Mouse (Mus musculus) forebrain, embryonic 11.5 days (tissue): ENCODE data around the gene Nt5c1a. TPM values are rescaled to one million over a fixed set of nuclear protein-coding genes. Genes with fewer than 3 reads are reported as not detected.

Source experiments
- ATAC-seq: fragments of 200-750 bp; cut with Nextera tagmentation; replicated peaks from 2 replicates; pipeline ENCODE4 v1.8.0; 2017; ENCODE audit warnings: moderate TSS enrichment; ENCODE audit not compliant: low FRiP score
- DNase-seq: peaks from one replicate; pipeline ENCODE4 v3.0.0-alpha.2; 2017; ENCODE audit warnings: low spot score
- H3K27ac ChIP-seq: fragments of 300-500 bp; sonication (generic); 2 replicates; pipeline ENCODE4 v1.5.1; 2014; ENCODE audit warnings: low read depth, low read length
- H3K27me3 ChIP-seq: fragments of 300-500 bp; sonication (generic); 2 replicates; pipeline ENCODE4 v1.6.1; 2014; ENCODE audit warnings: mild to moderate bottlenecking, low read length, mixed read lengths; ENCODE audit not compliant: control insufficient read depth, insufficient read depth
- H3K36me3 ChIP-seq: fragments of 300-500 bp; sonication (generic); 2 replicates; pipeline ENCODE4 v1.6.1; 2014; ENCODE audit warnings: mild to moderate bottlenecking, low read length, moderate library complexity, mixed read lengths; ENCODE audit not compliant: control insufficient read depth, insufficient read depth
- H3K4me1 ChIP-seq: fragments of 300-500 bp; sonication (generic); replicated peaks from 2 replicates; pipeline ENCODE4 v1.6.1; 2014; ENCODE audit warnings: low read length, mixed read lengths; ENCODE audit not compliant: control insufficient read depth, insufficient read depth
- H3K4me2 ChIP-seq: fragments of 300-500 bp; sonication (generic); 2 replicates; pipeline ENCODE4 v1.6.1; 2014; ENCODE audit warnings: low read depth, mild to moderate bottlenecking, low read length, moderate library complexity, mixed read lengths; ENCODE audit not compliant: severe bottlenecking
- H3K4me3 ChIP-seq: fragments of 300-500 bp; sonication (generic); 2 replicates; pipeline ENCODE4 v1.5.1; 2014; ENCODE audit warnings: low read depth, low read length
- H3K9ac ChIP-seq: fragments of 300-500 bp; sonication (generic); 2 replicates; pipeline ENCODE4 v1.6.1; 2014; ENCODE audit warnings: low read length
- H3K9me3 ChIP-seq: fragments of 300-500 bp; sonication (generic); 2 replicates; pipeline ENCODE4 v1.6.1; 2016; ENCODE audit warnings: low read length, mixed read lengths; ENCODE audit not compliant: control insufficient read depth
- WGBS: fragments of 180-500 bp; shearing (Covaris S2); extraction: QIAGEN DNeasy Blood & Tissue Kit; methylation state at CpG from one replicate; pipeline ENCODE4 v1.1.7; 2014; 5-methylcytosine and 5-hydroxymethylcytosine counted together
- polyA plus RNA-seq: library from polyadenylated mRNA; unstranded; fragments of >200 nt; fragmentation: Nextera tagmentation; extraction: Ambion mirVana; gene quantifications from 2 replicates; pipeline ENCODE4 v1.2.1, GENCODE M21; 2014

Gene Nt5c1a
- polyA plus RNA-seq, 1 experiment from 2014 or later = not detected

DNA sequence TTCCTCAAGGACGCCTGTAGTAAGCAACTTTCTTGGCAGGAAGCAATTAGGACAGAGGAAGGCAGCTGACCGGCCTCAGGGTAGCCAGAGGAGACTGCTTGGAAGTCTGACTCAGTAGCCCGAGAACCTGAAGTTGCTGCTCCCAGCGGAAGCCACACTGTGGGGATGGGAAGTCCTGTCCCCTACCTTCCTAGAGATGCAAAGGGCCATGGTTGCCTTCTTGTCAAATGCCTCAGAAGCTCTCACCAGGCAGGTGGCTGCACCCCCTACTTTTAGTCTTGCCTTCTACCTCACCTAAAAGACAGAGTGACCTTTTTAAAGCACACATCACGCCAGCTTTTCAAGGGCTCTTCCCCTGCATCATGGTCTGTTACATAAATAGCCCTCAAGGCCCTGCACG, 4.6 kb upstream of the Nt5c1a start:
- 68% methylated on average over 6 of the region's 6 CpGs for WGBS
- H3K9me3 ChIP-seq = no peaks in the 10 kb centered on the region
- H3K27ac ChIP-seq = no peak overlapping the region
- no peak for DNase-seq
- ATAC-seq = no peak
- no peaks in the 10 kb centered on the region for H3K36me3 ChIP-seq
- H3K4me1 ChIP-seq = peaks cover 4% of the 10 kb centered on the region; the same call in 1 of the 2 replicates
- H3K9ac ChIP-seq = no peak overlapping the region
- peaks cover 5% of the 10 kb centered on the region for H3K27me3 ChIP-seq
- H3K4me2 ChIP-seq = no peak overlapping the region
- H3K4me3 ChIP-seq = no peak overlapping the region

GRCm38 (mm10) chr4:123200771-123201185, 526 bp upstream of the Nt5c1a start:
- ATAC-seq = peak; percentile 43
- Histone ChIP-seq H3K4me1 (peaks cover 7% of the 10 kb centered on the region; the same call in 1 of the 2 replicates), H3K9me3 (no peaks in the 10 kb centered on the region), H3K4me3 (peak overlapping the region; percentile 39), H3K9ac (peak overlapping the region; percentile 51; the same call in 1 of the 2 replicates), H3K4me2 (peak overlapping the region; percentile 95), H3K27ac (no peak overlapping the region), H3K27me3 (peaks cover 16% of the 10 kb centered on the region), H3K36me3 (no peaks in the 10 kb centered on the region)
- peak; percentile 88 for DNase-seq
- under 1% methylated on average over 15 of the region's 15 CpGs for WGBS

- Histone ChIP-seq H3K9me3 (no peaks in the 10 kb centered on the region), H3K4me2 (peak overlapping the region; percentile 95; the same call in 1 of the 2 replicates), H3K4me1 (peaks cover 7% of the 10 kb centered on the region; the same call in 1 of the 2 replicates), H3K4me3 (peak overlapping the region; percentile 39), H3K27me3 (peaks cover 16% of the 10 kb centered on the region), H3K36me3 (no peaks in the 10 kb centered on the region), H3K9ac (0 out of 2 replicates have a peak overlapping the region, but pooled peaks have one; percentile 6), H3K27ac (no peak overlapping the region)
- DNase-seq (no peak), ATAC-seq (no peak)
- 9% methylated on average over 8 of the region's 8 CpGs for WGBS
Observed at GRCm38 (mm10) chr4:123202094-123202420, 753 bp downstream of the Nt5c1a start.

DNA sequence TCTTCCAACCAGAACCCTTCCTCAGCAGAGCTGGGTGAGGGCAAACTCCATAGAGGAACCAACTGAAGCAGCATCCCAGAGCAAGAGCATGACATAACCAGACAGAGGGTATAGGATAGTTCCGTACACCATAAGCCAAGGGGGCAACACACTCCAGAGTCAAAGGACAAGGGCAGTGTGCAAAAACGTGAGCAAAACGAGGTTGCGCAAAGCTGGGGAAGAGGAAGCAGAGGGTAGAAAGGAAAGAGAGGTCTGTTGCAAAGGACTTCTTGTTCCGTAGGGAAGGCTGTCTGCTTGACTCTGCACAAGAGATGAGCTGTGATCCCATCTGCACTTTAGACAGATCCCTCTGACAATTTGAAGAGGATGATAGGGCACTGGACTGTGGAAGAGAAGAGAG, 6.0 kb downstream of the Nt5c1a start:
- Histone ChIP-seq H3K9ac (no peak overlapping the region), H3K27me3 (peaks cover 6% of the 10 kb centered on the region; the same call in 1 of the 2 replicates), H3K36me3 (no peaks in the 10 kb centered on the region), H3K27ac (no peak overlapping the region), H3K9me3 (no peaks in the 10 kb centered on the region), H3K4me3 (no peak overlapping the region), H3K4me2 (no peak overlapping the region), H3K4me1 (0 out of 2 replicates have a peak, but pooled peaks cover 1% of the 10 kb centered on the region)
- 84% methylated on average over 5 of the region's 5 CpGs for WGBS
- DNase-seq (no peak), ATAC-seq (no peak)

DNA sequence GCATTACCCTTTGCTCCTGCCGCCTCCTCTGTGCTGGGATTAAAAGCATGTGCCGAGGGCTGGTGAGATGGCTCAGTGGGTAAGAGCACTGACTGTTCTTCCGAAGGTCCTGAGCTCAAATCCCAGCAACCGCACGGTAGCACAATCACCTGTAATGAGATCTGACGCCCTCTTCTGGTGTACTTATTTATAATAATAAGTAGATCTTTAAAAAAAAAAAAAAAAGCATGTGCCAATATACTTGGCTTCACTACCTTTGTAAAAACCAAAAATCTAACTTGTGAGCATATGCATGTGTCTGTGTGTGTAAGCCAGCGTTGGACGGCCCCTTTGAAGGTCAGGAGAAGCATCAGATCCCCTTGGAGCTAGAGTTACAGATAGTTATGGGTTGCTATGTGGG, 9.7 kb downstream of the Nt5c1a start:
- DNase-seq (no peak), ATAC-seq (no peak)
- 57% methylated on average over 8 of the region's 8 CpGs for WGBS
- H3K4me1 ChIP-seq = no peaks in the 10 kb centered on the region
- H3K27ac ChIP-seq = no peak overlapping the region
- no peaks in the 10 kb centered on the region for H3K9me3 ChIP-seq
- no peak overlapping the region for H3K4me3 ChIP-seq
- H3K36me3 ChIP-seq = no peaks in the 10 kb centered on the region
- H3K27me3 ChIP-seq = no peaks in the 10 kb centered on the region
- H3K4me2 ChIP-seq = no peak overlapping the region
- no peak overlapping the region for H3K9ac ChIP-seq

- Histone ChIP-seq H3K4me1 (no peaks in the 10 kb centered on the region), H3K9me3 (no peaks in the 10 kb centered on the region), H3K27ac (no peak overlapping the region), H3K9ac (no peak overlapping the region), H3K4me3 (no peak overlapping the region), H3K4me2 (no peak overlapping the region), H3K36me3 (no peaks in the 10 kb centered on the region), H3K27me3 (no peaks in the 10 kb centered on the region)
- DNase-seq (no peak), ATAC-seq (no peak)
- WGBS = 74% methylated on average over 5 of the region's 5 CpGs
Observed at GRCm38 (mm10) chr4:123211453-123211852, 10.1 kb downstream of the Nt5c1a start.

DNA sequence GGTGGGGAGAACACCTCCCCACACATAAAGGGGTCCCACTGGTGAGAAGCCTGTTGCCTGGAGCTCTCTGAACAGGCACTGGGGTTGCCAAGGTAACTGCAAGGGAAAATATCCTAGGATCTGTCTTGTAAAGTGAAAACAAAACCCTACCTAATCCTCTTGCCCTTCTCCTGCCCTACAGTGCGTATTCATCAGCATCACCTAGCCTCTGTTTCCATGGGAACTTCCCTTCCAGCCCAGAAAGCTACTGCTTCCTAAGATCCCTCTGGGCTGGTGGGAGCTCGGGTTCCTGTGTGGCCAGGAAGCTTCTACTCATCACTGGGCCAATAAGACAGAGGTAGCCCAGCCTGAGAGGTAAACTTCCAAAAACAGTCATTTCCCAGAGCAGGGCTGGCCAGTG, 11.0 kb downstream of the Nt5c1a start:
- H3K4me1 ChIP-seq = no peaks in the 10 kb centered on the region
- no peak overlapping the region for H3K9ac ChIP-seq
- no peaks in the 10 kb centered on the region for H3K27me3 ChIP-seq
- ATAC-seq = no peak
- no peaks in the 10 kb centered on the region for H3K9me3 ChIP-seq
- no peak overlapping the region for H3K4me3 ChIP-seq
- WGBS = 48% methylated on average over 2 of the region's 2 CpGs
- no peak overlapping the region for H3K4me2 ChIP-seq
- no peak for DNase-seq
- no peak overlapping the region for H3K27ac ChIP-seq
- H3K36me3 ChIP-seq = no peaks in the 10 kb centered on the region

DNA sequence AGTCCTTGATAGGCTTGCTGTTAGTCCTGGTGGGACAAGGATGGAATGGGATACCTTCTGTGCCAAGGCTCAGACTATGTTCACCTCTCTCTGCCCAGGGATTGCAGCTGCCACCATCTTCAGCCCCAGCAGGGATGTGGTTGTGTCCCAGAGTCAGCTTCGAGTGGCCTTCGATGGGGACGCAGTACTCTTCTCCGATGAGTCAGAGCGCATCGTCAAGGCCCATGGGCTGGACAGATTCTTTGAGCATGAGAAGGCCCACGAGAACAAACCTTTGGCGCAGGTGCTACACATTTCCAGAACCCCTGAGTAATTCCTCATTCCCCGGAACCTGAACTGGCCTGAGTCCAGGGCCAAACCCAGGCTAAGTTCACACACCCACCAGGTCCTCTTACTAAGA, 12.7 kb downstream of the Nt5c1a start:
- no peak overlapping the region for H3K27ac ChIP-seq
- H3K4me1 ChIP-seq = no peaks in the 10 kb centered on the region
- H3K36me3 ChIP-seq = no peaks in the 10 kb centered on the region
- DNase-seq (no peak), ATAC-seq (no peak)
- H3K27me3 ChIP-seq = no peaks in the 10 kb centered on the region
- H3K9ac ChIP-seq = no peak overlapping the region
- no peak overlapping the region for H3K4me2 ChIP-seq
- WGBS = 95% methylated on average over 9 of the region's 9 CpGs
- no peaks in the 10 kb centered on the region for H3K9me3 ChIP-seq
- H3K4me3 ChIP-seq = no peak overlapping the region

- no peaks in the 10 kb centered on the region for H3K9me3 ChIP-seq
- H3K27ac ChIP-seq = no peak overlapping the region
- no peak for DNase-seq
- H3K4me2 ChIP-seq = no peak overlapping the region
- no peaks in the 10 kb centered on the region for H3K36me3 ChIP-seq
- no peak overlapping the region for H3K9ac ChIP-seq
- 79% methylated on average over 1 of the region's 1 CpGs for whole genome bisulfite sequencing
- no peaks in the 10 kb centered on the region for H3K4me1 ChIP-seq
- H3K4me3 ChIP-seq = no peak overlapping the region
- no peak for ATAC-seq
- H3K27me3 ChIP-seq = no peaks in the 10 kb centered on the region
Observed at GRCm38 (mm10) chr4:123215367-123215766, 14.1 kb downstream of the Nt5c1a start.
